Comparison of ENCODE assay signal across 17 mouse cellular contexts in genomic region chr15:36398099-36398982, GRCm38 (mm10).
DNase-seq lines count a peak whose midpoint lies in the region; ATAC-seq lines count a peak whose summit lies in the region.
"Had no signal": no experiment of that assay in that cellular context is flagged by ENCODE, and none has a peak within 500 bp of the region (broad histone marks: within the 10 kb centered on the region; RNA-seq: fewer than 3 reads in every experiment).

No protein-coding gene starts in this region.

- no peaks in the 10 kb centered on the region for H3K36me3 ChIP-seq in hindbrain, embryonic 13.5 days
- H3K36me3 ChIP-seq in hindbrain, embryonic 12.5 days, result no peaks in the 10 kb centered on the region
- H3K36me3 ChIP-seq in midbrain, embryonic 13.5 days, result no peaks in the 10 kb centered on the region
- H3K36me3 ChIP-seq: heart, embryonic 12.5 days; liver, embryonic 13.5 days had no signal

- peaks cover 19% of the 10 kb centered on the region for H3K4me1 ChIP-seq in hindbrain, embryonic 13.5 days (replicated peaks)
- H3K4me1 ChIP-seq in hindbrain, embryonic 12.5 days, result peaks cover 10% of the 10 kb centered on the region
- peaks cover 19% of the 10 kb centered on the region for H3K4me1 ChIP-seq in midbrain, embryonic 13.5 days (replicated peaks)

- DNase-seq in retina, postnatal 1 day, result peak; percentile 19
- DNase-seq in retina, embryonic 14.5 days (ENCODE audit: low spot score), result no peak
- DNase-seq in telencephalon, adult 2 months (ENCODE audit: low read depth, low spot score), result peak; percentile 73
- no peak for DNase-seq in c-Kit-positive CD71-positive TER-119-positive erythroid progenitor cells, embryonic 14.5 days (ENCODE audit: low spot score)
- DNase-seq: adrenal gland, adult 8-10 months; cerebellum, adult 9-11 months; gastrocnemius, postnatal 14 days; liver, embryonic 13.5 days; thymus, postnatal 14 days had no signal

- H3K27ac ChIP-seq in hindbrain, embryonic 13.5 days, result no peak overlapping the region
- H3K27ac ChIP-seq in hindbrain, embryonic 12.5 days, result no peak overlapping the region
- no peak overlapping the region for H3K27ac ChIP-seq in midbrain, embryonic 13.5 days
- H3K27ac ChIP-seq: liver, embryonic 13.5 days had no signal

- no peak overlapping the region for H3K4me3 ChIP-seq in hindbrain, embryonic 13.5 days
- no peak overlapping the region for H3K4me3 ChIP-seq in hindbrain, embryonic 12.5 days
- no peak overlapping the region for H3K4me3 ChIP-seq in midbrain, embryonic 13.5 days (replicated peaks)
- H3K4me3 ChIP-seq: heart, embryonic 12.5 days; liver, embryonic 13.5 days; megakaryocyte, embryonic 14.5 days had no signal

- 73% methylated on average over 9 of the region's 9 CpGs for WGBS in hindbrain, embryonic 13.5 days
- 74% methylated on average over 9 of the region's 9 CpGs for WGBS in hindbrain, embryonic 12.5 days
- 73% methylated on average over 9 of the region's 9 CpGs for WGBS in midbrain, embryonic 13.5 days

- no peaks in the 10 kb centered on the region for H3K9me3 ChIP-seq in hindbrain, embryonic 13.5 days
- no peaks in the 10 kb centered on the region for H3K9me3 ChIP-seq in hindbrain, embryonic 12.5 days (replicated peaks)
- no peaks in the 10 kb centered on the region for H3K9me3 ChIP-seq in midbrain, embryonic 13.5 days
- H3K9me3 ChIP-seq: liver, embryonic 13.5 days had no signal

- ATAC-seq in hindbrain, embryonic 13.5 days (ENCODE audit: low FRiP score), result peak; percentile 40
- ATAC-seq in hindbrain, embryonic 12.5 days (ENCODE audit: low FRiP score), result no peak
- ATAC-seq in midbrain, embryonic 13.5 days, result peak; percentile 50; the same call in 1 of the 2 replicates
- ATAC-seq: CD4-positive, CD25-positive, alpha-beta regulatory T cell, adult 4 months; intestine, postnatal 0 days; lung, postnatal 0 days had no signal

- H3K9ac ChIP-seq in hindbrain, embryonic 13.5 days, result no peak overlapping the region
- H3K9ac ChIP-seq in hindbrain, embryonic 12.5 days, result no peak overlapping the region
- no peak overlapping the region for H3K9ac ChIP-seq in midbrain, embryonic 13.5 days (replicated peaks)
- H3K9ac ChIP-seq: liver, embryonic 13.5 days had no signal

- H3K27me3 ChIP-seq in hindbrain, embryonic 13.5 days, result no peaks in the 10 kb centered on the region
- no peaks in the 10 kb centered on the region for H3K27me3 ChIP-seq in hindbrain, embryonic 12.5 days
- no peaks in the 10 kb centered on the region for H3K27me3 ChIP-seq in midbrain, embryonic 13.5 days
- H3K27me3 ChIP-seq: heart, embryonic 12.5 days had no signal

- H3K4me2 ChIP-seq in hindbrain, embryonic 13.5 days, result no peak overlapping the region
- H3K4me2 ChIP-seq in hindbrain, embryonic 12.5 days (replicated peaks), result no peak overlapping the region
- no peak overlapping the region for H3K4me2 ChIP-seq in midbrain, embryonic 13.5 days (replicated peaks)
- H3K4me2 ChIP-seq: liver, embryonic 13.5 days had no signal

Comparison
In these comparisons a context has a peak if more than half of its experiments do, and no peak if none do; other contexts are left out.
1. DNase-seq: peak in retina, postnatal 1 day (single experiment) and telencephalon, adult 2 months (single experiment); none in retina, embryonic 14.5 days (single experiment) and c-Kit-positive CD71-positive TER-119-positive erythroid progenitor cells, embryonic 14.5 days (single experiment).